Mouse (Mus musculus): ENCODE results near the gene Olfr811.

- TF ChIP-seq GATA1 (IDR thresholded peaks at IDR 0.05; ENCODE audit: borderline replicate concordance, low read length) (no peak), FLI1 (IDR thresholded peaks at IDR 0.05; ENCODE audit: low read length) (no peak)
Measured at GRCm38 (mm10) chr10:129845994-129846393, 41.8 kb upstream of the Olfr811 start, which contains the start of gene Olfr812.
